Mouse (Mus musculus) WW6 (cell line): ENCODE measurements around the gene Igsf8.

Experiments
- DNase-seq: peaks from one replicate; pipeline ENCODE4 v3.0.0-alpha.2; 2013; ENCODE audit warnings: low read depth, low spot score

Gene Igsf8

DNA sequence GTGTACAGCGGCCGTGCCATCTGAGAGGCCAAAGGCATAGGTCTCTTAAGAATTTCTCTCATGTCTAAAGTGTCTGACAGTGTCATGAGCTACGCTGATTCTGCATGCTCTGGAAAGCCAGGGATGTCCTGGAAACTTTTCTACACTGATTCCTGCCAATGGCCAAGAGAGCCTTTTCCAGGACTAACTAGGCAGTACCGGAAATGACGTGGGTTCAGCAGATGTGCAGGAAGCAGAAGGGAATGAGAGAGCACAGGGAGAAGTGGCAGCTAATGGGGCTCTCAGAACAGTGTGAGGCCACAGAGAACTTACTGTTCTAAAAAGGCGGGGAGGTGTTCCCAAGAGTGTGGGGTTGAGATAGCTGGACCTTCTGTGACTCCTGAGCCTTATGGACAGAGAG, 11.9 kb downstream of the Igsf8 start:
- DNase-seq: no peak

DNA sequence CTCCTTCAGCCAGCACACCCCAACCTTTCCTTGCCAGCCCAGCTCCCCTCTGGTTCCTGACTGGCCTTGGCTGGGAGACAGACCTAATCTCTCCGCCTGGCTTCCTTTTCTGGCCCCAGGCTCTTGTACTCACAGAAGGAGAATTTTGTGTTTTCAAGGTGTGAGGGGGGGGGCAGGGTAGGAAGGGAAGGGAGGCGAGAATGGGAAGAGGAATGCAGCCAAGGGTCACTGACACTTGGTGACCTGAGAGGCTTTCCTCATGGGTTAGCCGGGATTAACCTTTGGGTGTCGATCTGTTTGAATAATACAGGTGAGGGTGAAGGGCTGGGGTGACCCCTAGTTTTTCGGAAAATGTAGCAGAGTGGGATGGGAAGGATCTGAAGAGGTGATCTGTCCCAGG, 12.7 kb downstream of the Igsf8 start:
- no peak for DNase-seq

DNA sequence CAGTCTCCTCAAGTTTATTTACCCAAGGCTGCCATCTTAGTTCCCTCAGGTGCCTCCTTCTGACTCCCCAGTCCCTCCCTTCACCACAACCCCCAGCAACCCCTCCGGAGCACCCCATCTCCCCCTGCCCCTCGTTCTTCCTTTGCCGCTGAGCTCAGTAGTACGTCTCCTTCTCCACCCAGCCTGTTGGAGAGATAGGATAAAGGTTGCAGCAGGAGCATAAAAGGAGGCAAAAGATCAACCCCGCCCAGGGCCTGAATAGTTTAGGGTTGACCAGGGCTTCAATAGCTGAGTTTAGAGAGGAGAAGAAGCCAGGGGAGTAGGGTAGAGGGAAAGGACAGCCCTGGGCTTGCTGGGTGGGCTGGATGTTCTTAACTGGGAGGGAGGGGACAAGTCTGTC, 13.1 kb downstream of the Igsf8 start:
- no peak for DNase-seq

DNA sequence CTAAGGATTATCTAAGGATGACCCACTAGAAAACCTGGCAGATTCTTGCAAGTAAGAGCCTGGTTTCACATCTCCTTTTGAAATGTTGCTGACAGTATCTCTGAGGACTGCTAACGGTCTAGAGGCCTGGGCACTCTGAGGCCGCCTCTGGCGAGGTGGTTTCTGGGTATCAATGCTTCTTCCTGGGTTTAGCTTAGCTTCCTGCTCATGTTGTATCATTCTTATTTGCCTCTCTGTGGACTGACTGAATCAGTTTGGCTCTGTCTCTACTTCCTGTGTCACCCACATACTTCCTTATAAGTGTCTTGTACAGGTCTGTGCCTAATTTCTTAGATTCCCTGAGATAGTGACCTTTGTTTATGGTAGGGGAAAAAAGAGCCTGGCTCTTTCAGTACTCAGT, 15.7 kb downstream of the Igsf8 start:
- no peak for DNase-seq

DNA sequence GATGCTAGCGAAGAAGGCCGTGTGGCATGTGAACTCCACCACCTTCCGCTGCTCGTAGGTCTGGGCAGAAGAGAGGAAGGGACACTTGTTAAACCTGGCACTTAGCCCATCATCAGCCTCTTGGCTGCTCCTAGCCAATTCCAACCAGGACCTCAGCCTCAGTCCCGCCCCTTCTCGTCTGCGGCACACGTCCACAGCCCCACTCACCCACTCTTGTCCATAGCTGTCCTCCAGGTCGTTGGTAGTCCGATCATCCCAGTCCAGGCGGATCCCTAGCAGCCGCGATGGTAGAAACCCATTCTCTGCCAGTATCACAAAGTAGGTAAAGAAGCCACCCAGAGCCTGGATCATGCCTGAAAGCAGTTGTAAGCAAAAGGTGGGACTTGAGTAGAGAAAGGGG, 16.9 kb downstream of the Igsf8 start:
- no peak for DNase-seq

DNA sequence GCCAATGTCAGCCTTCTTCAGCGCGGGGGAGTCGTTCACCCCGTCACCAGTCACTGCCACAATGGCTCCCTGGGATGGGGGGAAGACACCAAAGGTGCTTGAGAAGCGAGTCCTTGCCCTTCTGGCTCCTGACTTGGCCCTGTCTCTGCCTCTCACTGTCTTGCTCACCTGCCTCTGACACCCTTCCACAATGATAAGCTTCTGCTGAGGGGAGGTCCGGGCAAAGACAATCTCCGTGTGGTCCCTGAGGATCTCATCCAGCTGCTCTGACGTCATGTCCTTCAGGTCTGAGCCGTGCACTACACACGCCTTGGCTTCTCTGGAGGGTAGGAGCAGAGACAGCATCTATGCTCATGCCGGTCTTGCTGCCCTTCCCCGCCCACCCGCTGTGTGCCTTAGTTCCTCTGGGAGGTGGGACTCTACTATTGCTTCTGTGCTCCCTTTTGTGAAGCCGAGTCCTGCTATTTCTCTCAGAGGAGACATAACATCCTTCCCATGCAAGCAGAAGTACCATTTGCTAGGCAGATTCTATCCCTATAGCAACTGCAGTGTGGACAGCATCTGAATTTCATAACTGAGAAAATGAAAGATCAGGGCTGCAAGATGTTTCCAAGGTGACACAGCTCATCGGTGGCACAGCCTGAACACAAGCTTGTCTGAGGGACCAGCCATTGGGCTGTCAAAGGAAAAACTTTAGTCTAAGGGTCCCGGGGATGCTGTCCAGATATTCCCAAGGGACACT, 18.5 kb downstream of the Igsf8 start:
- DNase-seq: no peak

DNA sequence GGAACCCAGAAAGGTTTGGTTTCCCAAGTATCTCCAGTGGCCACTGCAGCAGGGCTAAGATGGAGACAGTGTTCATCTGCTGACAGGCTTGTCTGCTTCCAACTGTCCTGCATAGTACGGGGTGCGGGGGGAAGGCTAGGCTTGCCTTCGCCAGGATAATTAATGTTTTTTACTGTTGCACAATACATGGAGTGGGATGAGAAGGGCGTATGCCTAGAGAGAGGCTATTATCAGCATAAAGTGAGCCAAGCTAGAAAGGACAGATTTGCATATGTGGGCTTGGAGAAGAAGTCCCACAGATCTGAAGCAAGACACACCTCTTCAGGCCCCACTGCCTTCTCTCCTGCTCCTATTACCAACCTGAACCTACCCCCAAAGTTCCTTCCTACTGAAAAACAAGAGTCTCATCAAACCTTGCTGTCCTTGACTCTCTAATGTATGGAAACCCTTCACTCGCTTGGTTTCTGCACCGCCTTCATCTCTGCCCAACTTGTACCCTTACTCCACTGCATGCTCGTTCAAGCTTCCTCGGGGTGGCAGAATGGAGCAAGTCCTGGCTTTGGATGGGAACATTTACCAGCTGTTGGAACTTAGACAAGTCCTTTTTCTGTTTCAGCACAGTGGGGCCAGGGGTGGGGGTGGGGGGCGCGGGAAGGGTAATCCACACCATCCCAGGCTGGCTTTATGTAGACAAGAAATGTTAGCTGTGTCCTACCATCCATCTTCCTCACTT, 20.2 kb downstream of the Igsf8 start:
- no peak for DNase-seq

DNA sequence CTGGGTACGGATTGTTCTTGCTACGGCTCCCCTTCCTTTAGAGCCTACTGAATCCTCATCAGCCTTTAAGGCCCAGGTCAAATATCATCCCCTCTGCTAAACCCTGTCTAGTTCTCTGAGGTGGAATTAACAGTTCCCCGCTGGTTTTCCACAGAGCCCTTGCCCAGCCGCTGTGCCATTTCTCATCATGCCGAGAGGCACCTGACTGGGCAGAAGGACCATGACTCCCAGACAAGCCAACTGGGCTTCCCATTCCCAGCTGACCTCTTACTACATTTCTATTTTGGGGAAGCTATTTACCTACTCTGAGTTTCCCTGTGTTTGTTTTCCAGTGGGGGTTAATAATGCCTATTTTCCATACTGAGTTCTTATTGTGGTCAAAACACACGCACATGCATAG, 21.6 kb downstream of the Igsf8 start:
- no peak for DNase-seq

DNA sequence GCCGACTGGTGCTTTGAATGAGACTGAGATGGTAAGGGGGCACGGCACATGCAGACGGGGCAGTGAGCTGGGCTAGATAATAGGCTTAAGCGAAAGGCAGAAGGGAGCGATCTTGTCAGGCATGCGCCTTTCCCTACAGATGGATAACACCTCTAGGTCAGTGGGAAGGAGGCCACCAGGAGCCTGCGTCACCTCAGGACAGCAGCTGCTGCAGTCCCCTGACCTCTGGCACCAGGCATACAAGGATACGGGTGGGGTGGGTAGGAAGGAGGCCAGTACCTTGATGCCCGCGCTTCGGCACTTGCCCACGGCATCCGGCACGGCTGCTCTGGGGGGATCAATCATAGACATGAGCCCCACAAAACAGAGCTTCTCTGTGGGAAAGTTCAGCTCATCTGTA, 22.8 kb downstream of the Igsf8 start:
- DNase-seq: no peak

DNA sequence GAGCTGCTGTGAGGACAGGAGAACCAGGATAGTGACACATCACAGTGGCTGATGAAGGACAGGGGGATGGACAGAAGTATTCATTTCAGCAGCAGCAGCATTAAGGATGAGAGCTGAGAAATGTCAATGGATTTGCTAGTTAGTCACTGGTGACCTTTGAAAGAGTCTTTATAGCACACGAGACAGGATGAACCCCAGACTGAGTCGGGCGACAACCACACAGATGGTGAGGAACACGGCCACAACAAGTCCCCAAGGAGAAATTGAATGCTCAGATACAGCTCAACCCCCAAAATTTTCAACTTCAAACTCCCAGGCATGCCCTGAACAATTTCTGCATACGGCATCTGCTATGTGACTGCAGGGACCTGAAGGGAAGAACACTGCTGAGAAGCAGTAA, 25.3 kb downstream of the Igsf8 start:
- DNase-seq: no peak

DNA sequence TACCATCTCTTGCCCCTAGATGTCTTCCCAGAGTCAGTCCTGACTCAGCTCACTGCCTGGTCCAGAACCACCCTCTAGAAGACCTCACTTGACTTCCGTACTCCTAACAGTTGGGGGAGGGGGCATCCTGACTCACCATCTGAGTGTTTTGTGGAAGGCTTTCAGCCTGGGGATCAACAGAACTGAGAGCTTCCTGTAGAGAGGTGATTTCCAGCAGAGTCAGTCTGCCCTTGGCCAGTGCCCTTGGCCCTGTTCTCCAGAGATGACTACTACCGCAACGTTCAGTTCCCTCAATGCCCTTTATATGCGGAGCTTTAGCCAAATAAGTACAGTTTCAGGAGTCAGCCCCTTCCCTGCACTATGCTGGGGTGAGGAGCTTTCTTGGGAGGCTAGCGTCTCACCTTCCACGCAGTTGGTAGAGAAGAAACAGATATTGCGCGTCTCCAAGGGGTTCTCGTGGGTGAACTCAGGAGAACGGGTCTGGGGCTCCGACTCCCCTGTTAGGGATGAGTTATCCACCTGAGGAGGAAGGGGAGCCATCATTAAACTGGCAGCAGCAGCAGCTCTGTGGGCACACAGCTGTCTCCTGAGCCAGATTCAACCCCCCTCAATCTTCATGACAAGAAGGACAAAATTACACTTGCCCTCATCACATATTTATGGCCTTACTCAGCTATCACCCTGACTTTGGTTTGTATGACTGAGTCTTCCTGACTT, 27.6 kb downstream of the Igsf8 start:
- DNase-seq: no peak

DNA sequence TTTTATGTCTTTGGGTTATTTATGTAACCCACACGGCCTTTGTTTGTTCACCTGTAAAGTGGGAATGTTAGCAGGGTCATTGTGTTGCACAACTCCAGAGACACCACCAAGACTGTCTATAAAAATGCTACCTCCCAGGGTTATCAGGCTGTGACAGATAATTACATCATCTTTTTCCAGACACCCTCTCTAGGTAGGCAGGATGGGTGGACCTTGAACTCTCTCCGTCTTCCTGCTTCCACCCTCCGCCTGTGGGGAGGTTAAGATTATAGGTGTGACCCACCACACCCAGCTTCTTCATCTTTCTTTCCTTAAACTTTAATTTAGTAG, 28.1 kb downstream of the Igsf8 start:
- DNase-seq: no peak

DNA sequence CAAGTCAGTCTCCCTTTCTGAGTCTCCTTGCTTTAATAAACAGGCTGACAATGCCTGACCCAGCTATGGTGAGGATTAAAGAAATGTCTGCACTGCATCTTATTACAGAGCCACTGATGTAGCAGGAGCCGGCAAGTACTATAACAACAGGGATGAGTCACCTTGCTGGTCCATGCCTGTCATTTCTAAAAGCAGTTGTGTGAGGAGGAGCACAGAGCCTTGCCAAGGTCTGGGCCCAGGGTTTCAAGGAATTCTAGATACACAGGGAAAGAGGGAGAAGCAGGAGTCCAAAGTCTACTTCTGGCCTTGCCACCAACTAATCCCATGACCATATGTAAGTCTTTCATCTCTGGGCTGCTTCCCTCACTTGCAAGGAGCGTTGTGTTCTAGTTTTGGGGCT, 31.4 kb downstream of the Igsf8 start:
- no peak for DNase-seq

DNA sequence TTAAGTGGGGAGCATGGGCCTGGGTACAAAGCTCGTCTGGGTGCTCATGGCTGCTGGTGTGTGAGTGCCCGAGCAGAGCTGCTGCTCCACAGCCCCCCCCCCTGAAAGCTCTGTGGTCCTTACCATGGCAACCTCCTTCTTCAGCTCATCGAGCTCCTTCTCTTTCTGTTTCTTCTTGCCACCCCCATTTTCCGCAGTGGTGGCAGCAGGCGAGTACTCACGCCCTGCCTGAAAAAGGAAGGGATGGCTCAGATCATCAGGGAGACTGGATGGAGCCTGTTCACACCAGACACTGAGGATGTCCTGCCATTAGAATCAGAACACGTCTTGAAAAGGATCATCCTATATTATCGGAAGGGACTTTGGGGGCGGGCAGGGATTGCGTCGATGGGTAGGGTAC, 32.0 kb downstream of the Igsf8 start:
- DNase-seq: no peak

DNA sequence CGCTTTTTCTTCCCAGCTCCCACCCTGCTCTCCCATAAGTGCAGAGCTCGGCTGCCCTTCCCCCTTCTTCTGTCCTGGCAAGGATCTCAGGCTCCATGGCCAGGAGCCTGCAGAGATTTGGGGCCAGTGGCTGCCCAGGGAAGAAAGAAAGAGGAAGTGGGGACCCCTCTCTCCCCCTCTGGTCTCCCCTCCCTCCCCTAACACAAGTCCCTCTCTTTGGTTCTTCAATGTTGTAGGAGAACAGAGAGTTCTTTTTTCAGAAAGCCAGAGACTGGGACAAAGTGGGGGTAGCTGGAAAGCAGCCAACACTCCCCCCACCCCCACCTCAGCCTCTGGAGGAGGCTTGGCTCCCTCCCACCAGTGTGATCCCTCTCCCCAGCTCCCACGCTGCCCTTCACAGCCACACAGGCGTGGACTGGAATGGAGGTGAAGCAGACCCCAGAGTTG, 34.3 kb downstream of the Igsf8 start:
- DNase-seq: no peak

DNA sequence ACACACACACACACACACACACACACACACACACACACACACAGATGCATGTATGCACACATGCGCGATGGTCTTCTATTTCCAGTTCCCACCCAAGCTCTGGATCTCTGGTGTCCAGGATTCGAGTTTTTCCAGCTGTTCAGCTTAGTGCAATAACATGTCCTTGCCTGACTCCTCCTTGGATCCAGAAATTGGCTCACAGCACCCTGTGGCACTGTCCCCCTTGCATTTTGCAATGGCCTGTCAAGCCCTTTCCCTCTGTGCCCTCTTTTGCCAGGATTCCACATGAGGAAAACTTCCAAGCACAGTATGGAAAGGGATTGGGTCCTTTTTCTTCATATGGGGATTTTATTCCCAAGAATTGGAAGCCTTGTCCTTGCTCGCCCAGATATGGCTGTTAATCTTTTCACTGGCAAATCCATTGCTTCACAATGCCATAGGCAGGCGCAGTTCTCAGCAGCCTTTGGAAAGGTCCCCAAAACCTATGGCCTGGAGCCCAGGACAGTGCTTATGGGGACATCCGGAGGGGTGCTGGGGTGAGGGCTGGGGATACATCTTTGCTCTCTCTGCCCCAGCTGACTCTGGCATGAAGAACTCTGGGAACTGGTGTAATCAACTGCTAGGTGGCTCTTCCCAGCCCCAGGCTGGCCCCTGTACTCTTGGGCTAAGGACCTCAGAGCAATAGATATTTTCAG, 35.5 kb downstream of the Igsf8 start:
- no peak for DNase-seq

DNA sequence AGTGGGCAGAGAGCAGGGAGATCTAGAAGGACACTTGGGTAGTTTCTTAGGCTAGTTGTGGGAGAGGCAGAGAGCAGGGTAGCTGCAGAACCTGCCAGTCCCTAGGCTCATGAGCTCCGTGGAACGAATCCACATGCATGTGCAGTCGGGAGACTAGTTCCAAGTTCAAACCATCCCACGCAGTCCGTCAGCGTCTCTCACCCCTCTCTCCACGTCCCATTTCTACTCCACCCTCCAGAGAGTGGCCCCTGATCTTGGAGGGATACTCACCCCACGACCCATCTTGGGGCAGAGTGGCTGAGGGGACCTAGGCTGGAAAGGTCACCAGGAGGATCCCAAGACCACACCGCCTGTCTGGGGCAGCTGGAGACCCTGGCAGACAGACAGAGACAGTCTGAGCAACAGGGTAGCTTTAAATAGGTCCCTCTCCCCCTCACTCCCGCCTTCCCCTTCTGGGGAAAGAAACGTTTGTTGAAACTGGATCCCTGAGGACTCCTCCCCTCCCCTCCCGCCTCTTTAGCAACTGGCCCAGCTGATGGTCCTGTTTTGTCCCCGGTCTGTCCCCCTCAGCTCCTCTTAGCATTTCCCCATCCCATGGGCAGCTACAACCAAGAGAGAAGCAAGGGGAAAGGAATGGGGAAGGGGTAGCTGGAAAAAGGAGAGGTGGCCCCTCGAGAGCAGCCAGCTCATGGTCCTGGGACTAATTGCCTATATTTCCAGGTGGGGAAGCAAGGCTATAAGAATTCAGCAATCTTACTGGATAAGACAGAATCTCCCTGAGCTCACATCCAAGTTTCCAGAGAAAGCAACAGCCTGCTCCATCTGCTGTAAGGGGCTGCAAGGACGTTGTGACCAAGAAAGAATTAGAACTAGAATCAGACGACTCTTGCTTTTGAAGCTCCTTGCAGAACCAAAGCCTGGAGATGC, 36.4 kb downstream of the Igsf8 start, which contains the start of gene Atp1a2:
Gene Atp1a2, minus strand, starts transcription at position 454 of the 927 bp plus-strand sequence.
- no peak for DNase-seq

DNA sequence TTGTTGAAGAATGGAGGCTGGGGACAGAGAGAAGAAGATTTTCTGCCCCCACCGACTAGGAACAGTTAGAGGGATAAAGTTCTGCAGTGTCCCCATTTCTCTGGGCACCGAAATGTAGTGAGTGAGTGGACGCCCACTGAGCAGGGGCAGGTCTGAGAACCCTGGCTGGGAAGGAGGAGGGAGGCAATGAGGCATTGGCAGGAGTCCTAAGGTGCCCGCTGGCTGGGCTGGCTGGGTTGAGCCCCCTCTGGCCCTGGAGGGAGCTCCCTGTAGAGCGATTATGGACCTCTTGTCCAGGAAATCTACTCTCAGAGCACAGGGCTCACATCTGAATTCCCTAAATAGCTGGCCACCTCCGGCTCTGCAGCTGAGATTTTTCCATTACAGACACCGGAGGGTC, 38.1 kb downstream of the Igsf8 start:
- DNase-seq: no peak

DNA sequence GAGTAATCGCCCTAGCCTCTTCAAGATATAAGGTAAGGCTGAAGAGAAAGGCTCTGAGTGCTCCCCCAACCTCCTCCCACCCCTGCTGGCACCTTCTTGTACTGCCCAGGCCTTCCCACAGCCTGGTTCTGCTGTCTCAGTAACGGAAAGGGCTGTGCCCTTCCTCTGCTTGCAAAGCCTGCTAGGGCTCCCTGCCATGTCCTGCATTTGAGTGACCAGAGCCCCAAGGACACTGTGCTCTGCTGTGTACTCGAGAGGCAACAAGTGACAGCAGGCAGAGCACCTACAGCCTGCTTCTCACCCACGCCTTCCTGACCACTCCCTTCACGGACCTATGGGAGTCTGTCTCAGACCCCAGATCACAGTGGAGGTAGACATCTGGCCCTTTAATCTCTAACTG, 38.8 kb downstream of the Igsf8 start:
- no peak for DNase-seq

DNA sequence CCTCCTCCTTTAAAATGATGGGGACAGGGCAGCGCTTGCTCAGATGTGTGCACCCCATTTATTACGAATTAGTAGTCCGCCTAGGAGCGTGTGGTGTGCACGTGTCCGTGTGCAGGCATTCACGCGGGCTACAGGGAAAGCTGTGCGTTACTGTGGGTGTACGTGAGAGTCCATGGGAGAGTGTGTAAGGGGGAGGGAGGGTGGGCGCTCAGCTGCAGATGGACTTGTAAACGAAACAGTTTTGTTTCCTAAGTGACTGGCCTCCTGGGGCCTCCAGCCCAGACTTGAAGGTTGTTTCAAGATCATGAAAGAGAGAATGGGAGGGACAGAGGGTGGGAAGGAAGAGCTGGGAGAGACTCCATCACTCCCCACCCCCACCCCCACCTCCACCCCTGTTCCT, 39.7 kb downstream of the Igsf8 start:
- DNase-seq: no peak

DNA sequence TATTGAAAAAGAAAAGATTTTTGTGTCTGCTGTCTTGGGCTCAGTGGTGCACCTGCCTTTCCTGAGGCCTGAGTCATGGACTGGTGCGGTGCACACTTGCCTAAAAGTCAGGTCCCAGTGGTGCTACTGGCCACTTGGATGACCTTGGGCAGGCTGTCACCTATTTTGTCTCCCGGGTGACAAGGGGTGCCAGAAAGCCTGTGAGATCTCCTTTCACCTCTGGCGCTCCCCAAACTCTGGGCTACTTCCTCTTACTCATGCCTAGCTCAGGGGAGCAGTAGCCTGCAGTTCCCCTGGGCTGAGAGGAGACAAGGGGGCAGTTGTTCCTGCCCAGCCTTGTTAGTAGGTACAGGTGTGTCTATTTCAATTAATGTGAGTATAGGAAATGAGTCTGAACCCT, 40.9 kb downstream of the Igsf8 start:
- DNase-seq: no peak
